Mouse (Mus musculus) olfactory bulb, adult 2 months (tissue): ENCODE measurements around the gene Lypd4.

Experiments used
- CTCF ChIP-seq: fragments of 200-500 bp; IDR thresholded peaks from 2 replicates; pipeline ENCODE4 v1.5.1; 2012; ENCODE audit warnings: low read depth, mild to moderate bottlenecking, low read length, moderate library complexity; ENCODE audit not compliant: insufficient read depth
- POLR2A ChIP-seq: fragments of 200-500 bp; IDR thresholded peaks from 2 replicates; pipeline ENCODE4 v1.6.1; 2012; ENCODE audit warnings: mild to moderate bottlenecking, low read depth, low read length, moderate library complexity; ENCODE audit not compliant: insufficient read depth

GRCm38 (mm10) chr7:24882416-24883199, 12.9 kb upstream of the Lypd4 start:
- TF ChIP-seq CTCF = no peak
- TF ChIP-seq POLR2A = no peak
